10 mouse cellular contexts compared by ENCODE assay signal in genomic region chr17:34249878-34250277, GRCm38 (mm10). TPM values are rescaled to one million over a fixed set of nuclear protein-coding genes. Genes with fewer than 3 reads are reported as not detected.
DNase-seq lines count a peak whose midpoint lies in the region; ATAC-seq lines count a peak whose summit lies in the region.
"Had no signal": no experiment of that assay in that cellular context is flagged by ENCODE, and none has a peak within 500 bp of the region (broad histone marks: within the 10 kb centered on the region; RNA-seq: fewer than 3 reads in every experiment).

No protein-coding gene starts in this region.

- no peak overlapping the region for H3K4me2 ChIP-seq in hindbrain, embryonic 11.5 days (replicated peaks; ENCODE audit: low read depth, low read length)
- H3K4me2 ChIP-seq in hindbrain, embryonic 12.5 days (replicated peaks) = no peak overlapping the region
- H3K4me2 ChIP-seq: embryonic facial prominence, embryonic 13.5 days; limb, embryonic 13.5 days had no signal

- intact Hi-C loops in gastrocnemius, postnatal 14 days (cut with DNase I; ENCODE audit: low total_unique reads) = loop anchor here (1.0 to 10.0 kb wide), 3 partner anchors 67 to 175 kb away; no protein-coding TSS in a partner anchor

- H3K4me1 ChIP-seq in hindbrain, embryonic 11.5 days (replicated peaks; ENCODE audit: control insufficient read depth, insufficient read depth, low read length) = no peaks in the 10 kb centered on the region
- no peaks in the 10 kb centered on the region for H3K4me1 ChIP-seq in hindbrain, embryonic 12.5 days
- H3K4me1 ChIP-seq in limb, embryonic 10.5 days = no peaks in the 10 kb centered on the region
- H3K4me1 ChIP-seq: embryonic facial prominence, embryonic 13.5 days; limb, embryonic 13.5 days had no signal

- no peak overlapping the region for H3K4me3 ChIP-seq in hindbrain, embryonic 11.5 days (ENCODE audit: low read depth, low read length)
- no peak overlapping the region for H3K4me3 ChIP-seq in hindbrain, embryonic 12.5 days
- H3K4me3 ChIP-seq in limb, embryonic 10.5 days = no peak overlapping the region
- H3K4me3 ChIP-seq: embryonic facial prominence, embryonic 13.5 days; limb, embryonic 13.5 days had no signal

- no peaks in the 10 kb centered on the region for H3K36me3 ChIP-seq in hindbrain, embryonic 11.5 days (ENCODE audit: control insufficient read depth, insufficient read depth, low read length)
- H3K36me3 ChIP-seq in hindbrain, embryonic 12.5 days = no peaks in the 10 kb centered on the region
- no peaks in the 10 kb centered on the region for H3K36me3 ChIP-seq in limb, embryonic 10.5 days
- H3K36me3 ChIP-seq: embryonic facial prominence, embryonic 13.5 days; limb, embryonic 13.5 days had no signal

- H3K27me3 ChIP-seq in hindbrain, embryonic 11.5 days (ENCODE audit: control insufficient read depth, insufficient read depth, low read length) = no peaks in the 10 kb centered on the region
- H3K27me3 ChIP-seq in hindbrain, embryonic 12.5 days = 0 out of 2 replicates have a peak, but pooled peaks cover 2% of the 10 kb centered on the region
- H3K27me3 ChIP-seq in limb, embryonic 10.5 days (ENCODE audit: low read depth, poor library complexity, severe bottlenecking) = no peaks in the 10 kb centered on the region

- peak; percentile 70 for DNase-seq in hindbrain, embryonic 11.5 days (ENCODE audit: low spot score)
- DNase-seq in 416B (ENCODE audit: low read depth) (peak; percentile 73), ES-CJ7 (ENCODE audit: low read depth, low spot score) (peak; percentile 52)
- DNase-seq in limb, embryonic 10.5 days (ENCODE audit: low spot score) = peak; percentile 46
- no peak for DNase-seq in gastrocnemius, postnatal 14 days

- H3K9me3 ChIP-seq in hindbrain, embryonic 11.5 days (ENCODE audit: control insufficient read depth, low read length) = no peaks in the 10 kb centered on the region
- H3K9me3 ChIP-seq in hindbrain, embryonic 12.5 days (replicated peaks) = no peaks in the 10 kb centered on the region
- H3K9me3 ChIP-seq in limb, embryonic 10.5 days (replicated peaks) = no peaks in the 10 kb centered on the region
- H3K9me3 ChIP-seq: embryonic facial prominence, embryonic 13.5 days; limb, embryonic 13.5 days had no signal

- H3K9ac ChIP-seq in hindbrain, embryonic 11.5 days (ENCODE audit: low read depth, low read length) = no peak overlapping the region
- no peak overlapping the region for H3K9ac ChIP-seq in hindbrain, embryonic 12.5 days
- H3K9ac ChIP-seq: embryonic facial prominence, embryonic 13.5 days; limb, embryonic 13.5 days had no signal

- ATAC-seq in hindbrain, embryonic 11.5 days (ENCODE audit: low FRiP score) = no peak
- ATAC-seq in hindbrain, embryonic 12.5 days (ENCODE audit: low FRiP score) = no peak
- peak; percentile 59; the same call in 1 of the 2 replicates for ATAC-seq in common myeloid progenitor, adult 5-6 weeks (replicated peaks; ENCODE audit: low read depth, poor library complexity, severe bottlenecking)
- peak; percentile 69 for ATAC-seq in neutrophil, adult 5-6 weeks (ENCODE audit: extremely low read depth, insufficient number of reproducible peaks, low FRiP score, poor library complexity, severe bottlenecking)

- WGBS in hindbrain, embryonic 11.5 days = 22% methylated on average over 4 of the region's 4 CpGs
- whole genome bisulfite sequencing in hindbrain, embryonic 12.5 days = 21% methylated on average over 4 of the region's 4 CpGs
- 22% methylated on average over 4 of the region's 4 CpGs for WGBS in limb, embryonic 10.5 days

- H3K27ac ChIP-seq in hindbrain, embryonic 11.5 days (ENCODE audit: low read depth, low read length) = no peak overlapping the region
- no peak overlapping the region for H3K27ac ChIP-seq in hindbrain, embryonic 12.5 days
- no peak overlapping the region for H3K27ac ChIP-seq in limb, embryonic 10.5 days
- H3K27ac ChIP-seq: embryonic facial prominence, embryonic 13.5 days; limb, embryonic 13.5 days had no signal

RNA-seq across cellular contexts. Expression of gene H2-Ab1, which starts 7.6 kb away (rescaled TPM):
- polyA plus RNA-seq in hindbrain, embryonic 11.5 days (2014; fragmentation: Nextera tagmentation; extraction: Ambion mirVana) = 2.4 and 3.1 TPM in 2 replicates
- polyA plus RNA-seq in hindbrain, embryonic 12.5 days (2016; fragmentation: Nextera tagmentation; extraction: Ambion mirVana) = 1.5 and 1.7 TPM in 2 replicates
- 67.2 and 91.5 TPM in 2 replicates for total RNA-seq in common myeloid progenitor, adult 5-6 weeks (2017)
- 6.7 and 9.9 TPM in 2 replicates for polyA plus RNA-seq in limb, embryonic 10.5 days (2016; fragmentation: Nextera tagmentation; extraction: Ambion mirVana)
- 2,894 and 2,999 TPM in 2 replicates for total RNA-seq in neutrophil, adult 5-6 weeks (2017)
- total RNA-seq in gastrocnemius, postnatal 14 days (2021) = 1 to 10 TPM; 2.8 to 3.1 TPM

RNA-seq across cellular contexts. Expression of gene H2-Ob, which starts 11.2 kb away (rescaled TPM):
- polyA plus RNA-seq in hindbrain, embryonic 11.5 days (2014; fragmentation: Nextera tagmentation; extraction: Ambion mirVana) = not detected in 2 replicates
- not detected in 2 replicates for polyA plus RNA-seq in hindbrain, embryonic 12.5 days (2016; fragmentation: Nextera tagmentation; extraction: Ambion mirVana)
- total RNA-seq in common myeloid progenitor, adult 5-6 weeks (2017) = 25.5 and 27.7 TPM in 2 replicates
- not detected in 2 replicates for polyA plus RNA-seq in limb, embryonic 10.5 days (2016; fragmentation: Nextera tagmentation; extraction: Ambion mirVana)
- total RNA-seq in neutrophil, adult 5-6 weeks (2017) = 965 and 1,002 TPM in 2 replicates
- total RNA-seq in gastrocnemius, postnatal 14 days (2021) = under 1 TPM in 1 of 2 experiments, not detected in 1; 0.13 TPM
- polyA plus RNA-seq: embryonic facial prominence, embryonic 13.5 days; limb, embryonic 13.5 days had no signal

RNA-seq across cellular contexts. Expression of gene H2-Aa, which starts 37.7 kb away (rescaled TPM):
- polyA plus RNA-seq in hindbrain, embryonic 11.5 days (2014; fragmentation: Nextera tagmentation; extraction: Ambion mirVana) = not detected in 2 replicates
- polyA plus RNA-seq in hindbrain, embryonic 12.5 days (2016; fragmentation: Nextera tagmentation; extraction: Ambion mirVana) = 0.19 TPM in 1 of 2 replicates, not detected in the other
- 17.1 and 26.2 TPM in 2 replicates for total RNA-seq in common myeloid progenitor, adult 5-6 weeks (2017)
- polyA plus RNA-seq in limb, embryonic 10.5 days (2016; fragmentation: Nextera tagmentation; extraction: Ambion mirVana) = not detected in 2 replicates
- total RNA-seq in neutrophil, adult 5-6 weeks (2017) = 2,237 and 2,269 TPM in 2 replicates
- total RNA-seq in gastrocnemius, postnatal 14 days (2021) = 1 to 10 TPM; 2.8 to 3.9 TPM

RNA-seq across cellular contexts. Expression of gene Tap2, which starts 46.6 kb away (rescaled TPM):
- polyA plus RNA-seq in hindbrain, embryonic 11.5 days (2014; fragmentation: Nextera tagmentation; extraction: Ambion mirVana) = 0.19 and 0.50 TPM in 2 replicates
- polyA plus RNA-seq in hindbrain, embryonic 12.5 days (2016; fragmentation: Nextera tagmentation; extraction: Ambion mirVana) = 1.3 and 1.4 TPM in 2 replicates
- total RNA-seq in common myeloid progenitor, adult 5-6 weeks (2017) = 80.1 and 87.6 TPM in 2 replicates
- polyA plus RNA-seq in limb, embryonic 10.5 days (2016; fragmentation: Nextera tagmentation; extraction: Ambion mirVana) = 0.49 and 0.61 TPM in 2 replicates
- 108 and 112 TPM in 2 replicates for total RNA-seq in neutrophil, adult 5-6 weeks (2017)
- total RNA-seq in gastrocnemius, postnatal 14 days (2021) = 1 to 10 TPM; 4.7 to 5.3 TPM

RNA-seq across cellular contexts. Expression of gene Psmb8, which starts 52.4 kb away (rescaled TPM):
- 1.3 and 1.9 TPM in 2 replicates for polyA plus RNA-seq in hindbrain, embryonic 11.5 days (2014; fragmentation: Nextera tagmentation; extraction: Ambion mirVana)
- polyA plus RNA-seq in hindbrain, embryonic 12.5 days (2016; fragmentation: Nextera tagmentation; extraction: Ambion mirVana) = 1.8 and 2.9 TPM in 2 replicates
- total RNA-seq in common myeloid progenitor, adult 5-6 weeks (2017) = 480 and 499 TPM in 2 replicates
- polyA plus RNA-seq in limb, embryonic 10.5 days (2016; fragmentation: Nextera tagmentation; extraction: Ambion mirVana) = 0.74 and 0.87 TPM in 2 replicates
- 312 and 336 TPM in 2 replicates for total RNA-seq in neutrophil, adult 5-6 weeks (2017)
- 1 to 10 TPM; 2.9 to 3.4 TPM for total RNA-seq in gastrocnemius, postnatal 14 days (2021)

Comparison
In these comparisons a context has a peak if more than half of its experiments do, and no peak if none do; other contexts are left out.
1. ATAC-seq: peak in common myeloid progenitor, adult 5-6 weeks (single experiment) and neutrophil, adult 5-6 weeks (single experiment); none in hindbrain, embryonic 11.5 days (single experiment) and hindbrain, embryonic 12.5 days (single experiment).
2. RNA of gene H2-Ab1, which starts 7.6 kb away (total RNA-seq): 2,894 to 2,999 TPM in neutrophil, adult 5-6 weeks; 67.2 to 91.5 TPM in common myeloid progenitor, adult 5-6 weeks and 2.8 to 3.1 TPM in gastrocnemius, postnatal 14 days; every median in the first group is over 10 times any median in the second.
3. RNA of gene H2-Ob, which starts 11.2 kb away (total RNA-seq): 965 to 1,002 TPM in neutrophil, adult 5-6 weeks; 25.5 to 27.7 TPM in common myeloid progenitor, adult 5-6 weeks and 0.13 TPM in gastrocnemius, postnatal 14 days; every median in the first group is over 10 times any median in the second.
4. RNA of gene H2-Aa, which starts 37.7 kb away (total RNA-seq): 2,237 to 2,269 TPM in neutrophil, adult 5-6 weeks; 17.1 to 26.2 TPM in common myeloid progenitor, adult 5-6 weeks and 2.8 to 3.9 TPM in gastrocnemius, postnatal 14 days; every median in the first group is over 10 times any median in the second.